ENCODE assay signal across 8 mouse cellular contexts in genomic region chrX:153360216-153360590, GRCm38 (mm10).
DNase-seq lines count a peak whose midpoint lies in the region; TF ChIP-seq lines count a peak whose summit lies in the region.

No protein-coding gene starts in this region.

- no peaks in the 10 kb centered on the region for H3K9me3 ChIP-seq in forebrain, embryonic 10.5 days

- TF ChIP-seq CTCF in left cerebral cortex, adult 2 months (IDR thresholded peaks at IDR 0.05), result no peak

- WGBS in forebrain, embryonic 10.5 days, result 14% methylated on average over 15 of the region's 15 CpGs

- peak overlapping the region; percentile 71 for H3K27ac ChIP-seq in left cerebral cortex, adult 2 months
- H3K27ac ChIP-seq in forebrain, embryonic 10.5 days, result 0 out of 2 replicates have a peak overlapping the region, but pooled peaks have one; percentile 62

- peaks cover 13% of the 10 kb centered on the region for H3K4me1 ChIP-seq in forebrain, embryonic 10.5 days

- H3K4me3 ChIP-seq in left cerebral cortex, adult 2 months, result peak overlapping the region; percentile 52
- H3K4me3 ChIP-seq in forebrain, embryonic 10.5 days, result peak overlapping the region; percentile 57

- intact Hi-C loops in left cerebral cortex, adult 2 months (cut with DNase I), result loop anchor here (5.0 to 10.0 kb wide), 2 partner anchors 123 to 435 kb away; partner anchors contain the start of gene Klf8

- no peaks in the 10 kb centered on the region for H3K36me3 ChIP-seq in forebrain, embryonic 10.5 days (replicated peaks)

- peaks cover 59% of the 10 kb centered on the region for H3K27me3 ChIP-seq in forebrain, embryonic 10.5 days (ENCODE audit: poor library complexity, severe bottlenecking)

- DNase-seq in left cerebral cortex, adult 2 months (ENCODE audit: extremely low spot score in 1 of 2, low spot score in 2 of 2), result peak in 1 of 2 experiments; percentile 9
- DNase-seq in left cerebral cortex, adult 11 months (ENCODE audit: low spot score), result no peak
- peak; percentile 0 for DNase-seq in adrenal gland, postnatal 25 days
- DNase-seq in forebrain, embryonic 10.5 days (ENCODE audit: extremely low spot score, low spot score), result no peak
- DNase-seq in hindlimb bud, embryonic 11.5 days (ENCODE audit: extremely low spot score, low read depth, low spot score), result peak; percentile 1
- DNase-seq in lung, postnatal 10 days, result peak; percentile 8
- peak; percentile 12 for DNase-seq in ovary, postnatal 36 days (ENCODE audit: low spot score)
- no peak for DNase-seq in thymus, postnatal 14 days

Comparison
In these comparisons a context has a peak if more than half of its experiments do, and no peak if none do; other contexts are left out.
1. DNase-seq: peak in adrenal gland, postnatal 25 days (single experiment), hindlimb bud, embryonic 11.5 days (single experiment), lung, postnatal 10 days (single experiment) and ovary, postnatal 36 days (single experiment); none in left cerebral cortex, adult 11 months (single experiment), forebrain, embryonic 10.5 days (single experiment) and thymus, postnatal 14 days (single experiment).